Comparison of ENCODE assay signal across 8 mouse cellular contexts in genomic region chr19:5067867-5068569, GRCm38 (mm10). TPM values are rescaled to one million over a fixed set of nuclear protein-coding genes. Genes with fewer than 3 reads are reported as not detected.
DNase-seq lines count a peak whose midpoint lies in the region; ATAC-seq and TF ChIP-seq lines count a peak whose summit lies in the region.

Gene Cd248, plus strand, starts transcription at chr19:5068078.

- WGBS in intestine, embryonic 16.5 days, result 1% methylated on average over 49 of the region's 56 CpGs
- 2% methylated on average over 51 of the region's 56 CpGs for WGBS in liver, postnatal 0 days (ENCODE audit: insufficient replicate concordance)

- H3K27ac ChIP-seq in intestine, embryonic 16.5 days (ENCODE audit: low read length), result peak within 1 kb of the TSS; percentile 95
- H3K27ac ChIP-seq in liver, postnatal 0 days (ENCODE audit: low read depth), result peak within 1 kb of the TSS; percentile 44; the same call in 1 of the 2 replicates

- H3K27me3 ChIP-seq in intestine, embryonic 16.5 days (replicated peaks; ENCODE audit: control insufficient read depth, insufficient read depth, low read length), result peaks cover 26% of the 10 kb centered on the region; the same call in 1 of the 2 replicates
- peaks cover 50% of the 10 kb centered on the region for H3K27me3 ChIP-seq in liver, postnatal 0 days (ENCODE audit: insufficient read depth, low read length)

- DNase-seq in CD4-positive, CD25-positive, alpha-beta regulatory T cell, adult 2 months (ENCODE audit: low read depth, low spot score), result peak; percentile 54
- peak; percentile 68 for DNase-seq in embryo, embryonic 10 days (ENCODE audit: low spot score)
- DNase-seq in heart, adult 11 months, result peak; percentile 99
- DNase-seq in liver, postnatal 0 days, result peak; percentile 57
- DNase-seq in retina, embryonic 14.5 days (ENCODE audit: low spot score), result peak; percentile 61
- no peak for DNase-seq in spleen, adult 12 weeks (ENCODE audit: low spot score)

- no peak for TF ChIP-seq EP300 in liver, postnatal 0 days (IDR thresholded peaks at IDR 0.05; ENCODE audit: low read depth)

- no peak for ATAC-seq in CD4-positive, CD25-positive, alpha-beta regulatory T cell, adult 4 months
- peak; percentile 67 for ATAC-seq in intestine, embryonic 16.5 days
- ATAC-seq in liver, postnatal 0 days, result peak; percentile 19; the same call in 1 of the 2 replicates

- TF ChIP-seq CTCF in liver, postnatal 0 days (IDR thresholded peaks at IDR 0.05; ENCODE audit: low read depth), result no peak

- H3K4me2 ChIP-seq in intestine, embryonic 16.5 days (ENCODE audit: low read depth, low read length), result peak within 1 kb of the TSS; percentile 67
- H3K4me2 ChIP-seq in liver, postnatal 0 days (ENCODE audit: low read depth, low read length), result peak within 1 kb of the TSS; percentile 69

- peak within 1 kb of the TSS; percentile 63 for H3K4me3 ChIP-seq in intestine, embryonic 16.5 days (ENCODE audit: low read length)
- H3K4me3 ChIP-seq in liver, postnatal 0 days (ENCODE audit: low read depth, low read length), result peak within 1 kb of the TSS; percentile 45

- peaks cover 62% of the 10 kb centered on the region for H3K4me1 ChIP-seq in intestine, embryonic 16.5 days (ENCODE audit: control insufficient read depth, insufficient read depth, low read length)
- H3K4me1 ChIP-seq in liver, postnatal 0 days (ENCODE audit: insufficient read depth), result peaks cover 28% of the 10 kb centered on the region

- H3K9ac ChIP-seq in intestine, embryonic 16.5 days (ENCODE audit: low read depth, low read length), result peak within 1 kb of the TSS; percentile 81
- H3K9ac ChIP-seq in liver, postnatal 0 days (replicated peaks), result peak within 1 kb of the TSS; percentile 44; the same call in 1 of the 2 replicates

- H3K36me3 ChIP-seq in intestine, embryonic 16.5 days (ENCODE audit: control insufficient read depth, insufficient read depth, low read length), result no peaks in the 10 kb centered on the region
- no peaks in the 10 kb centered on the region for H3K36me3 ChIP-seq in liver, postnatal 0 days (replicated peaks; ENCODE audit: insufficient read depth, low read length)

- H3K9me3 ChIP-seq in intestine, embryonic 16.5 days (ENCODE audit: control insufficient read depth, low read length), result no peaks in the 10 kb centered on the region
- H3K9me3 ChIP-seq in liver, postnatal 0 days (ENCODE audit: low read length), result no peaks in the 10 kb centered on the region

RNA-seq across cellular contexts. Expression of gene Cd248, which starts in this region (rescaled TPM):
- not detected for polyA plus RNA-seq in CD4-positive, CD25-positive, alpha-beta regulatory T cell, adult 4 months (2017; shearing (Covaris generic))
- polyA plus RNA-seq in intestine, embryonic 16.5 days (2015; fragmentation: Nextera tagmentation; extraction: Ambion mirVana), result 42.8 and 49.6 TPM in 2 replicates
- 2.0 and 2.4 TPM in 2 replicates for polyA plus RNA-seq in liver, postnatal 0 days (2015; fragmentation: Nextera tagmentation; extraction: Ambion mirVana)

Comparison
In these comparisons a context has a peak if more than half of its experiments do, and no peak if none do; other contexts are left out.
1. RNA of gene Cd248 (polyA plus RNA-seq): 42.8 to 49.6 TPM in intestine, embryonic 16.5 days; 2.0 to 2.4 TPM in liver, postnatal 0 days and not detected in CD4-positive, CD25-positive, alpha-beta regulatory T cell, adult 4 months; every median in the first group is over 10 times any median in the second.